Mouse (Mus musculus) lung, adult 2 months (tissue): ENCODE results near the gene Gnai2.

Experiments
- CTCF ChIP-seq: fragments of 200-500 bp; IDR thresholded peaks from 2 replicates; pipeline ENCODE4 v1.5.1; 2011; ENCODE audit warnings: mild to moderate bottlenecking, low read length, control low read depth; ENCODE audit not compliant: insufficient read depth
- POLR2A ChIP-seq: fragments of 200-500 bp; IDR thresholded peaks from 2 replicates; pipeline ENCODE4 v1.6.1; 2011; ENCODE audit warnings: low read depth, mild to moderate bottlenecking, control low read depth, low read length, borderline replicate concordance; ENCODE audit errors: extremely low read depth

DNA sequence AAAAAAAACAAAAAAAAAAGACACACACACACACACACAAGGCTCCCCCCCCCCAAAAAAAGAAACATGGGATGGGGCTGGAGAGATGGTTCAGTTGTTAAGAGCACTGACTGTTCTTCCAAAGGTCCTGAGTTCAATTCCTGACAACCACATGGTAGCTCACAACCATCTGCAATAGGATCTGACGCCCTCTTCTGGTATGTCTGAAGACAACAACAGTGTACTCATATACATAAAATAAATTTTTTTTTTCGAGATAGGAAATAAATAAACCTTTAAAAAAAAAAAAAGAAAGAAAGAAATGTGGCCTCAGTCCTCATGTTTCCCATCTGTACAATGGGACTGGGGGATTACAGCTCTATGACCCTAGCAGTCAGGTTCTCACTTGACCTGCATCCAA lies 17.7 kb downstream of the Gnai2 start:
- TF ChIP-seq CTCF: no peak
- no peak for TF ChIP-seq POLR2A
